Mouse (Mus musculus) stomach, embryonic 14.5 days (tissue): ENCODE results near the gene Ccnt1. TPM values are rescaled to one million over a fixed set of nuclear protein-coding genes. Genes with fewer than 3 reads are reported as not detected.
A peak's percentile ranks its signal among the peaks of the same experiment; 100 is the strongest.

Source experiments
- ATAC-seq: fragments of 200-750 bp; cut with Nextera tagmentation; 2 replicates; pipeline ENCODE4 v1.8.0; 2017; ENCODE audit warnings: low read depth, moderate TSS enrichment; ENCODE audit not compliant: insufficient number of reproducible peaks, insufficient read depth, low FRiP score
- H3K27ac ChIP-seq: fragments of 300-500 bp; sonication (generic); 2 replicates; pipeline ENCODE4 v1.5.1; 2014; ENCODE audit warnings: mild to moderate bottlenecking, low read length, moderate library complexity, mixed read lengths
- H3K27me3 ChIP-seq: fragments of 300-500 bp; sonication (generic); 2 replicates; pipeline ENCODE4 v1.6.1; 2014; ENCODE audit warnings: low read length, control low read depth, mixed read lengths; ENCODE audit not compliant: control insufficient read depth, insufficient read depth
- H3K36me3 ChIP-seq: fragments of 300-500 bp; sonication (generic); 2 replicates; pipeline ENCODE4 v1.6.1; 2014; ENCODE audit warnings: mild to moderate bottlenecking, control low read depth, low read length, moderate library complexity, mixed read lengths; ENCODE audit not compliant: control insufficient read depth, insufficient read depth
- H3K4me1 ChIP-seq: fragments of 300-500 bp; sonication (generic); 2 replicates; pipeline ENCODE4 v1.6.1; 2014; ENCODE audit warnings: low read length, control low read depth, mixed read lengths; ENCODE audit not compliant: control insufficient read depth, insufficient read depth
- H3K4me2 ChIP-seq: fragments of 300-500 bp; sonication (generic); replicated peaks from 2 replicates; pipeline ENCODE4 v1.6.1; 2014; ENCODE audit warnings: low read depth, low read length, control low read depth
- H3K4me3 ChIP-seq: fragments of 300-500 bp; sonication (generic); 2 replicates; pipeline ENCODE4 v1.5.1; 2014; ENCODE audit warnings: low read depth, low read length, control low read depth
- H3K9ac ChIP-seq: fragments of 300-500 bp; sonication (generic); replicated peaks from 2 replicates; pipeline ENCODE4 v1.6.1; 2014; ENCODE audit warnings: low read depth, mild to moderate bottlenecking, control low read depth, low read length, moderate library complexity, mixed read lengths
- H3K9me3 ChIP-seq: fragments of 300-500 bp; sonication (generic); 2 replicates; pipeline ENCODE4 v1.6.1; 2016; ENCODE audit warnings: low read depth, low read length, control low read depth; ENCODE audit not compliant: control insufficient read depth
- WGBS: fragments of 180-500 bp; shearing (Covaris S2); extraction: QIAGEN DNeasy Blood & Tissue Kit; methylation state at CpG from one replicate; pipeline ENCODE4 v1.1.7; 2014; 5-methylcytosine and 5-hydroxymethylcytosine counted together
- polyA plus RNA-seq: library from polyadenylated mRNA; unstranded; fragments of >200 nt; fragmentation: Nextera tagmentation; extraction: Ambion mirVana; gene quantifications from 2 replicates; pipeline ENCODE4 v1.2.1, GENCODE M21; 2014

The Ccnt1 gene
- polyA plus RNA-seq, 1 experiment from 2014 or later = 60.0 TPM

- Histone ChIP-seq H3K27ac (no peak overlapping the region), H3K36me3 (peaks cover 76% of the 10 kb centered on the region), H3K4me1 (no peaks in the 10 kb centered on the region), H3K27me3 (no peaks in the 10 kb centered on the region), H3K9ac (no peak overlapping the region), H3K9me3 (no peaks in the 10 kb centered on the region), H3K4me2 (no peak overlapping the region), H3K4me3 (no peak overlapping the region)
- WGBS = 91% methylated on average over 5 of the region's 5 CpGs
- no peak for ATAC-seq
Observed at GRCm38 (mm10) chr15:98546843-98547242, 23.9 kb downstream of the Ccnt1 start.

DNA sequence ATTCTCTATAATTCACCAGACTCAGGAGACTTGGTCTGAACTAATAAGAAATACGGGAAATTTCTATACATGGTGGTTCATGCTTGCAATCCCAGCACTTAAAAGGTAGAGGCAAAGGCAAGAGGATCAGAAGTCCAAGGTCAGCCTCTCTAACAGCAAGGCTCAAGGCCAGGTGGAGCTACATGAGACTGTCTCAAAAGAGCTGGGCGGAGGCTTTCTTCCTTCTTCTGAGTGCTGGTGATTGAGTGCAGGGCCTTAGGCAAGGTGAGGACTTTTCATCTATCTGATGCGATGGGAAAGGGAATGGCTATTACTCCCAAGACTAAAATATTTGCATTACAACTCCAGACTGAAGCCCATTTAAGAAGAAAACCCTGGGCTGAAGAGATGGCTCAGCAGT lies 25.6 kb downstream of the Ccnt1 start:
- ATAC-seq = no peak
- Histone ChIP-seq H3K4me3 (no peak overlapping the region), H3K27ac (no peak overlapping the region), H3K4me2 (no peak overlapping the region), H3K4me1 (no peaks in the 10 kb centered on the region), H3K36me3 (peaks cover 70% of the 10 kb centered on the region), H3K27me3 (no peaks in the 10 kb centered on the region), H3K9ac (no peak overlapping the region), H3K9me3 (no peaks in the 10 kb centered on the region)
- 93% methylated on average over 3 of the region's 3 CpGs for WGBS

DNA sequence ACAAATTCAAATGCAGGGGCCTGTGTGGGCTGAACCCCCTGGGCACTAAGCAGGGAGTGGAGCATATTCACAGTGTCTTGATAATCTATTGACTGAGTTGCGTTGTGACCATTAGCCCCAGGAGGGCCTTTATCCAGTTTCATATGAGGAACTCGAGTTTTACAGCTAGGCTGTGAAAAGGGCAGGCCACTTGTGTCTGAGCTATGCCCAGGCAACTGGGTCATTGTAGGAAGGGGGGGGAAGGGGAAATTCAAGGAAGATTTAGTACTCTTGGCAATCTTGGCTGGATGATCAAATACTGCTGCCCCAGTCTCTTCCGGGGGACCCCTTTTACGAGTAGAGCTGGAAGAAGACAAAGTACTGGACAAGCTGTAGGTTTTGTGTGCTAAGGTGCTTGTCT lies 27.4 kb downstream of the Ccnt1 start:
- Histone ChIP-seq H3K9ac (no peak overlapping the region), H3K4me1 (no peaks in the 10 kb centered on the region), H3K4me2 (no peak overlapping the region), H3K36me3 (peaks cover 71% of the 10 kb centered on the region), H3K27me3 (no peaks in the 10 kb centered on the region), H3K4me3 (no peak overlapping the region), H3K27ac (no peak overlapping the region), H3K9me3 (no peaks in the 10 kb centered on the region)
- 90% methylated on average over 4 of the region's 4 CpGs for WGBS
- ATAC-seq = no peak

- Histone ChIP-seq H3K9me3 (no peaks in the 10 kb centered on the region), H3K27ac (no peak overlapping the region), H3K4me3 (no peak overlapping the region), H3K4me1 (no peaks in the 10 kb centered on the region), H3K27me3 (no peaks in the 10 kb centered on the region), H3K4me2 (no peak overlapping the region), H3K9ac (no peak overlapping the region), H3K36me3 (peaks cover 54% of the 10 kb centered on the region)
- ATAC-seq = no peak
- WGBS = 83% methylated on average over 6 of the region's 6 CpGs
Observed at GRCm38 (mm10) chr15:98541064-98541463, 29.7 kb downstream of the Ccnt1 start.

- Histone ChIP-seq H3K4me3 (no peak overlapping the region), H3K9ac (no peak overlapping the region), H3K27ac (no peak overlapping the region), H3K9me3 (no peaks in the 10 kb centered on the region), H3K4me1 (no peaks in the 10 kb centered on the region), H3K36me3 (peaks cover 23% of the 10 kb centered on the region; the same call in 1 of the 2 replicates), H3K4me2 (no peak overlapping the region), H3K27me3 (no peaks in the 10 kb centered on the region)
- WGBS = 69% methylated on average over 4 of the region's 4 CpGs
- ATAC-seq = no peak
Observed at GRCm38 (mm10) chr15:98537923-98538322, 32.8 kb downstream of the Ccnt1 start.

DNA sequence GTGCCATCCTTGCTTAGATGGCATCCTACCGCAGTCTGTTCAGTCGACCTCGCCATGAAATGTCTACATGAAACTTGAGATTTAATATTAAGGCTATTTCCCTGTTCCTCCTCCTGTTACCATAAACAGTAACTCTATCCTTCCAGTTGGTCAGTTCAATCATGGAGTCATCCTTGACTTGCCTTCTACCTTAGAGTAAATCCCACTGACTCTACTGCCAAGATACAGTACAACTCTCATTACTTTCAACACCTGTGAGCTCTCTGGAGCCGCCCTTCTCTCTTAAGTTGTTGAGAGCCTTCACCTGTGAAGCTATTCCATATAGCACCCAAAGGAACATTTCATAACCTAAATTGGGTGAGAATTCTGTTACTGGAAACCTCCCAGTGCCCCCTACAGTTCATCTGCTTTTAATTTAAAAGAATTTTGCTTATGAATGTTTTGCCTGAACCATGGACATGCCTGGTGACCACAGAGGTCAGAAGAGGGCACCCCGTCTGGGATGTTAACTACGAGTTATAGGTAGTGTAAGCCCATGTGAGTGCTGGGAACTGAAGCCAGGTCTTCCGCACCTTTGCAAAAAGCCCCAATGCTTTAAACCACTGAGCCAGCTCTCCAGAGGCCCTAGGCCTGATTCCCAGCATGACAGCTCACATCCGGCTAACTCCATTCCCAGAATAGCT lies 33.8 kb downstream of the Ccnt1 start:
- ATAC-seq = no peak
- Histone ChIP-seq H3K36me3 (peaks cover 15% of the 10 kb centered on the region; the same call in 1 of the 2 replicates), H3K4me3 (no peak overlapping the region), H3K9ac (no peak overlapping the region), H3K27ac (no peak overlapping the region), H3K4me1 (peaks cover 5% of the 10 kb centered on the region; the same call in 1 of the 2 replicates), H3K27me3 (no peaks in the 10 kb centered on the region), H3K9me3 (no peaks in the 10 kb centered on the region), H3K4me2 (no peak overlapping the region)
- 86% methylated on average over 8 of the region's 8 CpGs for WGBS

- H3K4me3 ChIP-seq = no peak overlapping the region
- 89% methylated on average over 4 of the region's 4 CpGs for WGBS
- ATAC-seq = no peak
- no peak overlapping the region for H3K27ac ChIP-seq
- H3K27me3 ChIP-seq = no peaks in the 10 kb centered on the region
- H3K4me2 ChIP-seq = no peak overlapping the region
- peaks cover 5% of the 10 kb centered on the region; the same call in 1 of the 2 replicates for H3K4me1 ChIP-seq
- H3K9ac ChIP-seq = no peak overlapping the region
- H3K36me3 ChIP-seq = peaks cover 13% of the 10 kb centered on the region
- H3K9me3 ChIP-seq = no peaks in the 10 kb centered on the region
Observed at GRCm38 (mm10) chr15:98535921-98536320, 34.8 kb downstream of the Ccnt1 start.

DNA sequence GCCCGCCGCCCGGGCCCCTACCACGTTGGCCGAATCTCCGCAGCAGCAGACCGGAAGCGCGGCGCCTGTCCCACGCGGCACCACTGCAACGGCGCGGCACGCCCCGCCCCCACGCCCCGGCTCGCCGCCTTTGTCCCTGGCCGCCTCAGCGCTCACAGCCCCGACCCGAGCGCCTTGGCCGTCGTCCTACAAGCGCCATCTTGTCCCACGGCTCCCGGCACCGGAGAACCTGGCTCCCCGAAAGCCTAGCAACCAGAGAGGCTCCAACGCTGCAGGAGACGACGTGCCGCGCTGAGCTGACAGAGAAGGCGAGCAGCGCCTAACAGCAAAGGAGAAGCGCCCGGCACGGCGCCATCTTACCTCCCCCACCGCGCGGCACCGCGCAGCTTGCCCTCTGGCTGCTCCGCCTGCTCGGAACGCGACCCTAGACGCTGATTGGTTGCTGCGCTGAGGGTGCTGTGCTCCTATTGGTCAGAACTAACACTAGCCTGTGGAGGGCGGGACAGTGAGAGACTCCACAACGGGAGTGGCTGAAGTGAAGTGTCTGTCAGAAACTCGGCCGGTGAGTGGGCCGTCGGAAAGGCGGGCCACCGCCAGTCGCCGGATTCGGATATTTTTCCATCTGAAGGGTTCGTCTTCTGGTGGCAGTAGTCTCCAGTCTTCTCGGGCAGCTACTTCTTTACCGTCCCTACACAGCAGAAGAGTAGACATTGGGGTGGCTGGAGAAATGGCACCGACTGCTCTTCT lies 36.7 kb downstream of the Ccnt1 start, which contains the start of gene Kansl2:
Gene Kansl2 (minus strand): TSS at position 384 of the 747 bp plus-strand sequence.
- Histone ChIP-seq H3K9me3 (no peaks in the 10 kb centered on the region), H3K36me3 (peaks cover 21% of the 10 kb centered on the region), H3K4me1 (peaks cover 5% of the 10 kb centered on the region; the same call in 1 of the 2 replicates), H3K27ac (peak within 1 kb of the TSS; percentile 98), H3K4me2 (peak within 1 kb of the TSS; percentile 65), H3K4me3 (peak within 1 kb of the TSS; percentile 84), H3K27me3 (no peaks in the 10 kb centered on the region), H3K9ac (peak within 1 kb of the TSS; percentile 94)
- peak; percentile 100 for ATAC-seq
- under 1% methylated on average over 69 of the region's 70 CpGs for WGBS
